Mouse (Mus musculus) liver, embryonic 15.5 days (tissue): ENCODE measurements around the gene Fads2. TPM values are rescaled to one million over a fixed set of nuclear protein-coding genes. Genes with fewer than 3 reads are reported as not detected.

Source experiments
- ATAC-seq: fragments of 200-750 bp; cut with Nextera tagmentation; 2 replicates; pipeline ENCODE4 v1.8.0; 2017; ENCODE audit warnings: moderate number of reproducible peaks, mild to moderate bottlenecking, moderate library complexity; ENCODE audit not compliant: insufficient read depth
- H3K27ac ChIP-seq: fragments of 300-500 bp; sonication (generic); replicated peaks from 2 replicates; pipeline ENCODE4 v1.5.1; 2015; ENCODE audit warnings: mild to moderate bottlenecking, inconsistent platforms
- H3K27me3 ChIP-seq: fragments of 300-500 bp; sonication (generic); 2 replicates; pipeline ENCODE4 v1.6.1; 2015; ENCODE audit warnings: mild to moderate bottlenecking, inconsistent platforms
- H3K36me3 ChIP-seq: fragments of 300-500 bp; sonication (generic); replicated peaks from 2 replicates; pipeline ENCODE4 v1.6.1; 2015; ENCODE audit warnings: moderate library complexity, mild to moderate bottlenecking, inconsistent platforms
- H3K4me1 ChIP-seq: fragments of 300-500 bp; sonication (generic); replicated peaks from 2 replicates; pipeline ENCODE4 v1.6.1; 2015; ENCODE audit warnings: inconsistent platforms
- H3K4me2 ChIP-seq: fragments of 300-500 bp; sonication (generic); 2 replicates; pipeline ENCODE4 v1.6.1; 2015; ENCODE audit warnings: moderate library complexity, mild to moderate bottlenecking, inconsistent platforms
- H3K4me3 ChIP-seq: fragments of 300-500 bp; sonication (generic); replicated peaks from 2 replicates; pipeline ENCODE4 v1.5.1; 2015; ENCODE audit warnings: mild to moderate bottlenecking, inconsistent platforms
- H3K9ac ChIP-seq: fragments of 300-500 bp; sonication (generic); 2 replicates; pipeline ENCODE4 v1.6.1; 2015; ENCODE audit warnings: moderate library complexity, mild to moderate bottlenecking, inconsistent platforms
- H3K9me3 ChIP-seq: fragments of 300-500 bp; sonication (generic); replicated peaks from 2 replicates; pipeline ENCODE4 v1.6.1; 2016; ENCODE audit warnings: inconsistent platforms
- WGBS: fragments of 180-500 bp; shearing (Covaris S2); methylation state at CpG from one replicate; pipeline ENCODE4 v1.1.7; 2015; ENCODE audit warnings: mixed read lengths; ENCODE audit not compliant: insufficient replicate concordance; 5-methylcytosine and 5-hydroxymethylcytosine counted together
- polyA plus RNA-seq: library from polyadenylated mRNA; unstranded; fragments of >200 nt; fragmentation: Nextera tagmentation; extraction: Ambion mirVana; gene quantifications from 2 replicates; pipeline ENCODE4 v1.2.1, GENCODE M21; 2015

Fads2 gene
- polyA plus RNA-seq, 1 experiment from 2014 or later, result 89.7 TPM

GRCm38 (mm10) chr19:10102054-10102700, 631 bp upstream of the Fads2 start:
- Histone ChIP-seq H3K4me3 (peak overlapping the region; percentile 72), H3K27me3 (no peaks in the 10 kb centered on the region), H3K9ac (peak overlapping the region; percentile 65; the same call in 1 of the 2 replicates), H3K4me1 (peaks cover 80% of the 10 kb centered on the region), H3K4me2 (peak overlapping the region; percentile 96), H3K9me3 (no peaks in the 10 kb centered on the region), H3K36me3 (peaks cover 8% of the 10 kb centered on the region; the same call in 1 of the 2 replicates), H3K27ac (peak overlapping the region; percentile 68)
- WGBS, result 10% methylated on average over 23 of the region's 25 CpGs
- peak; percentile 14 for ATAC-seq

DNA sequence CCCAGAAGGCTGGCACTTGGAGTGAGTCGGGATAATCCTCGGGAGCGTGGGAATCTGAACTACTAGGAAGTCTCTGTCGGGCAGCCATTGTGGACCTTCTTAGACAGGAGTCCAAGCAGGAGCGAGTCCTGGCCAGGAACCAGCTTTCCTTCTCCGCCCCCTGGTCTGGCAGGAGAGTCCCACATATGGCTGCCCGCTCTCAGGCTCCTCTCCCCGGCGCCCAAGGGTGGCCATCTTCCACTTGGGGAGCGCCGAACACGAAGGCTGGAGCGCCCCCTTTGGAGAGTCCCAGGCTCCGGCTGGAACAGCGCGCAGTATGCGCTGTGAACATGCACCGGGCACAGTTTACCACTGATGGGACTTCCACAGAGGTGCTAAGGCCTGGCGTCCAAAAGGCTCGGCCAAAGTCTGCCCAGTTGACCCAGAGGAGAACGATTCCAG, 895 bp downstream of the Fads2 start:
- Histone ChIP-seq H3K4me1 (peaks cover 87% of the 10 kb centered on the region), H3K4me3 (peak overlapping the region; percentile 72), H3K4me2 (peak overlapping the region; percentile 96), H3K9me3 (no peaks in the 10 kb centered on the region), H3K27ac (peak overlapping the region; percentile 68), H3K36me3 (peaks cover 11% of the 10 kb centered on the region; the same call in 1 of the 2 replicates), H3K27me3 (no peaks in the 10 kb centered on the region), H3K9ac (peak overlapping the region; percentile 65)
- ATAC-seq, result peak; percentile 56
- WGBS, result under 1% methylated on average over 21 of the region's 21 CpGs

DNA sequence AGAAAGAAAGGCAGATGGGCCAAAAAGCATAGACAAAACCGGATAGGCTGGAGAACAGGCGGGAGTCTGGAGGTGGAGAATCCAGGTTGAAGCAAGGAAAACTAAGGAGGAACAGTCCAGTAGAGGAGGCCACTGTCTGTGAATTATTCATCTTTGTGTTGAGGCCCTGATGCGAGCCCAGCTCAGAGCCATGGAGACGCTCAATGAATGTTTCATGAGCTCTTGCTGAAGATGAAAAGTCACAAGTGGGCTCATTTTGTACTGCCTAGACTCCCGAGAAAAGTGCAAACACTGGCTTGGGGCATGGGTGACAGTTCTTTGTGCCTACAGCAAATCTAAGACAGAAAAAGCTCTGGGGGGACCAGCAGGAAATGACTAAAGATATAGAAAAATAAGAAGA, 3.7 kb downstream of the Fads2 start:
- ATAC-seq, result no peak
- Histone ChIP-seq H3K36me3 (peaks cover 20% of the 10 kb centered on the region), H3K4me2 (no peak overlapping the region), H3K4me1 (peaks cover 78% of the 10 kb centered on the region), H3K27me3 (no peaks in the 10 kb centered on the region), H3K9me3 (no peaks in the 10 kb centered on the region), H3K4me3 (no peak overlapping the region), H3K9ac (no peak overlapping the region), H3K27ac (no peak overlapping the region)
- 74% methylated on average over 5 of the region's 5 CpGs for WGBS

DNA sequence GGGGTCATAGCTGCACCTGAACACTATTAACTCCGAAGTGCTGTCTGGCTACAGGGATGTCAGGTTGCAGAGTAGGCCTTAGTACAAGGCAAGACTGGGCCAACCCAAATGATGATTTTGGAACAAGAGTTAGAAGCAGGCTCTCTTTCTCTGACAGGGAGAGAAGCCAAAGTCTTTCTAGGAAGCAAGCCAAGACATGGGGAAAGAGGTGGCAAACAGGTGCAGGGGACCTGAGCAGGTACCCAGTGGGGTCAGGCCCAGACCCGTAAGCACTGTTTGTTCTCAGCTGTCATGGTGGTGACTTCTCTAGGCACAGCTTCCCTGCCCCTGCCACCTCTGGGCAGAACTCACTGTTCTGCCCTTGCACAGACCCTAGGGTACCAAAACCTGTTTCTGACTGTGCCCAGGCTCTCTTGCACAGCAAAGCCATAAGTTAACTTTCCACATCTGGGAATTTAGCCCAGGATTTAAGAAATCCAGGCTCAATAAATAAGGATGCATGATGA, 5.1 kb downstream of the Fads2 start:
- WGBS, result 74% methylated on average over 2 of the region's 2 CpGs

DNA sequence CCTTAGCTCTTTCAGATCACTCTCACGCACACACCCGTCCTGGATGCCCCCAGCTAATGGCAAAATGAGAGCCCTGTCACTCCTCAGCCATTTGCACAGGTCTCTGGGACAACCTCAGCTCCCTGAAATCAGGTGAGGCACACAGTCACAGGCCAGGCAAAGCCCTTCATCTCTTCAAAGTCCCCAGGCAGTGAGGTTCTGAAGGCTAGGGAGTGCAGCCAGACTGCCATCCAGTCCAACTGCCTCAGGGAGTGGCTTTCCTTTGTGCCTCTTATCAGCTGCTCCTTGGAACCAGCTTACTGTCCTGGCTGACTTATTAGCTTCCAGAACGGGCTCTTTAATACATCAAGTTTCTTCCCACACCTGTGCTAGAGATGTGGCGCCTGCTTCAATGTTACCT, 6.9 kb downstream of the Fads2 start:
- H3K27me3 ChIP-seq, result no peaks in the 10 kb centered on the region
- H3K27ac ChIP-seq, result no peak overlapping the region
- WGBS, result 56% methylated on average over 4 of the region's 4 CpGs
- no peaks in the 10 kb centered on the region for H3K9me3 ChIP-seq
- H3K4me1 ChIP-seq, result peaks cover 46% of the 10 kb centered on the region
- H3K4me2 ChIP-seq, result no peak overlapping the region
- H3K4me3 ChIP-seq, result no peak overlapping the region
- peaks cover 48% of the 10 kb centered on the region for H3K36me3 ChIP-seq
- no peak for ATAC-seq
- no peak overlapping the region for H3K9ac ChIP-seq

More for the DNA sequence above, 5.1 kb downstream of the Fads2 start:
- H3K4me2 ChIP-seq, result no peak overlapping the region
- no peak for ATAC-seq
- H3K9me3 ChIP-seq, result no peaks in the 10 kb centered on the region
- H3K4me1 ChIP-seq, result peaks cover 64% of the 10 kb centered on the region
- H3K36me3 ChIP-seq, result peaks cover 31% of the 10 kb centered on the region
- no peaks in the 10 kb centered on the region for H3K27me3 ChIP-seq
- H3K4me3 ChIP-seq, result no peak overlapping the region
- no peak overlapping the region for H3K9ac ChIP-seq
- no peak overlapping the region for H3K27ac ChIP-seq

DNA sequence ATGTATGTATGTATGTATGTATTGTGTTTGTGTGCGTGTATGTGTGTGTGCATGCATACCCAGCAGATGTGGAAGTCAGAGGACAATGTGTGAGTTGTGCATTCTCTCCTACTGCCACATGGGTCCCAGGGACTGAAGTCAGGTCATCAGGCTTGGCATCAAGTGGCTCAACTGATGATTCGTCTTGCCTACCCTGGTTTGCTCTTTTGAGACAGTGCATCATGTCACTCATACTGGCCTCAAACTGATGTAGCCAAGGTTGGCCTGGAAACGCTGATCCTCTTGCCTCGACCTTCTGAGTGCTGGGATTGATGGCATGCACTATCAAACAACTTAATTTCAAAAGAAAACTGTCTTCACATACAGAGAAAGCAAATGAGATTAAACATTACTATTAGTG, 7.7 kb downstream of the Fads2 start:
- Histone ChIP-seq H3K4me3 (no peak overlapping the region), H3K27me3 (no peaks in the 10 kb centered on the region), H3K27ac (no peak overlapping the region), H3K4me2 (no peak overlapping the region), H3K9me3 (no peaks in the 10 kb centered on the region), H3K36me3 (peaks cover 57% of the 10 kb centered on the region), H3K4me1 (peaks cover 38% of the 10 kb centered on the region), H3K9ac (no peak overlapping the region)
- ATAC-seq, result no peak
- WGBS, result 69% methylated on average over 4 of the region's 4 CpGs

- H3K36me3 ChIP-seq, result peaks cover 88% of the 10 kb centered on the region
- H3K4me3 ChIP-seq, result no peak overlapping the region
- H3K9ac ChIP-seq, result no peak overlapping the region
- H3K27me3 ChIP-seq, result no peaks in the 10 kb centered on the region
- no peak overlapping the region for H3K4me2 ChIP-seq
- H3K9me3 ChIP-seq, result no peaks in the 10 kb centered on the region
- ATAC-seq, result no peak
- 78% methylated on average over 4 of the region's 4 CpGs for WGBS
- H3K27ac ChIP-seq, result no peak overlapping the region
- H3K4me1 ChIP-seq, result no peaks in the 10 kb centered on the region
Observed at GRCm38 (mm10) chr19:10086976-10087375, 14.6 kb downstream of the Fads2 start.

DNA sequence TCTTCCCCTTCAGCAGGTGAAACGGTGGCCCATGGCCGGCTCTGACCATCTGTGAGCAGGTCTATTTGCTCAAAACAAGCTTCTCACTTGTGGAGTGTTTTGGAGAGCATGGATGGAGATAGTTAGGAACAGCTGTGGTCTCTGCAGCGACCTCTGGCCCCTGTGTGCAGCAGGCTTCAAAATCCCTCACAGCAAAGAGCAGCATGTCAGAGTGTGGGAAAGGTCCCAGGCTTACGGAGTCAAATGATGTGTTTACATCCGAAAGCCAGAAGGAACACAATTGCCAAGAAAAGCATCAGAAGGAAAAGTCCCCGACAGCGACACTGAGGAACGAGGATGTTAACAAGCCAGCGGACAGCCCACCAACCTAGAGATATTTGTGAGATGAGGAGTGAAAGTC, 16.1 kb downstream of the Fads2 start:
- WGBS, result 79% methylated on average over 9 of the region's 9 CpGs
- Histone ChIP-seq H3K9me3 (no peaks in the 10 kb centered on the region), H3K4me2 (no peak overlapping the region), H3K4me1 (no peaks in the 10 kb centered on the region), H3K36me3 (peaks cover 88% of the 10 kb centered on the region), H3K27ac (no peak overlapping the region), H3K4me3 (no peak overlapping the region), H3K27me3 (no peaks in the 10 kb centered on the region), H3K9ac (no peak overlapping the region)
- ATAC-seq, result no peak

GRCm38 (mm10) chr19:10082105-10082504, 19.4 kb downstream of the Fads2 start:
- H3K4me1 ChIP-seq, result no peaks in the 10 kb centered on the region
- no peak overlapping the region for H3K9ac ChIP-seq
- peaks cover 87% of the 10 kb centered on the region for H3K36me3 ChIP-seq
- H3K27me3 ChIP-seq, result no peaks in the 10 kb centered on the region
- ATAC-seq, result no peak
- H3K9me3 ChIP-seq, result no peaks in the 10 kb centered on the region
- WGBS, result 41% methylated on average over 3 of the region's 3 CpGs
- H3K4me2 ChIP-seq, result no peak overlapping the region
- no peak overlapping the region for H3K27ac ChIP-seq
- H3K4me3 ChIP-seq, result no peak overlapping the region

DNA sequence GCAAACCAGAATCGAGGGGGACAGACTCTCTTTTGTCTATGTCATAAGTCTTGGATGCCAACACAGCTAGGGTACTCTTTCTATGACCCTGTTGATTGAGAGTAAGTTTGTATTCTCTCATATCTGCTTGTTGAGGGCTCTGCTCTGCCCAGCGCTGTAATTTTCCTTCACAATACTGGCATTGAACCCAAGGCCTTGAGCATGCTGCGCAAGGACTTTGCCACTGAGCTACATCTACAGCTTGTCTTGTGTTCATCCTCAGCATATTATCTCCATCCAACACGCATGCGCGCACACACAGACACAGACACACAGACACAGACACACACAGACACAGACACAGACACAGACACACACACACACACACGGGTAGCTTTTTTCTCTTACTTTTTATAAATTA, 21.2 kb downstream of the Fads2 start:
- 82% methylated on average over 7 of the region's 7 CpGs for WGBS
- H3K9me3 ChIP-seq, result no peaks in the 10 kb centered on the region
- no peak overlapping the region for H3K4me2 ChIP-seq
- no peak overlapping the region for H3K27ac ChIP-seq
- no peak overlapping the region for H3K4me3 ChIP-seq
- H3K9ac ChIP-seq, result no peak overlapping the region
- peaks cover 88% of the 10 kb centered on the region for H3K36me3 ChIP-seq
- no peaks in the 10 kb centered on the region for H3K4me1 ChIP-seq
- no peak for ATAC-seq
- H3K27me3 ChIP-seq, result no peaks in the 10 kb centered on the region

DNA sequence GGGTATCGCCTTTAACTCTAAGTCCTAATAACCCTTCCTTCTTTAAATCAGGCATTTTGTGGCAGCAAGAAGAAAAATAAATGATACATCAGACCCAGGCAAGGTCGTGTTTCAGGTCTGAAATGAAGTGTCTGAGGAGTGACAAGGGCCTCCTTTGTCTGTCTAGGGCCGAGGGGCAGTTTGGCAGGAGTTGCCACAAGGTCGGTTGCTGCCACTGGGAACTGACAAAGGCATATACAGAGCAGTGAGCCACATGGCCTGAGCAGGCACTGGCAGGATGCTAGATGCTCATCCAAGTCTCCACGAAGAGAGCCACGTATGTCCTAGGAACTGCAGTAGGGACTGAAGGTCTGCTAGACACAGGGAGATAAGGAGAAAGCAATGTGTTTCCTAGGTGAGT, 23.2 kb downstream of the Fads2 start:
- no peak overlapping the region for H3K27ac ChIP-seq
- peaks cover 93% of the 10 kb centered on the region for H3K36me3 ChIP-seq
- H3K27me3 ChIP-seq, result no peaks in the 10 kb centered on the region
- H3K4me2 ChIP-seq, result no peak overlapping the region
- no peaks in the 10 kb centered on the region for H3K9me3 ChIP-seq
- no peaks in the 10 kb centered on the region for H3K4me1 ChIP-seq
- no peak for ATAC-seq
- 72% methylated on average over 6 of the region's 6 CpGs for WGBS
- no peak overlapping the region for H3K4me3 ChIP-seq
- no peak overlapping the region for H3K9ac ChIP-seq

GRCm38 (mm10) chr19:10073145-10073544, 28.4 kb downstream of the Fads2 start:
- H3K4me2 ChIP-seq, result no peak overlapping the region
- H3K27me3 ChIP-seq, result no peaks in the 10 kb centered on the region
- ATAC-seq, result no peak
- no peak overlapping the region for H3K27ac ChIP-seq
- 77% methylated on average over 5 of the region's 5 CpGs for WGBS
- H3K9me3 ChIP-seq, result no peaks in the 10 kb centered on the region
- peaks cover 94% of the 10 kb centered on the region for H3K36me3 ChIP-seq
- no peak overlapping the region for H3K9ac ChIP-seq
- H3K4me3 ChIP-seq, result no peak overlapping the region
- no peaks in the 10 kb centered on the region; the same call in 1 of the 2 replicates for H3K4me1 ChIP-seq
